Mouse (Mus musculus) CH12.LX (cell line): ENCODE measurements around the gene Gm8369. TPM values are rescaled to one million over a fixed set of nuclear protein-coding genes. Genes with fewer than 3 reads are reported as not detected.
"Not testable (repeated sequence)": the region's sequence is repeated elsewhere in the genome, so short reads cannot be mapped to it uniquely, and the experiment has no call there.

ENCODE experiments used
- DNase-seq: peaks from one replicate; pipeline ENCODE4 v3.0.0-alpha.2; 2013; ENCODE audit errors: extremely low read depth
- H3K27ac ChIP-seq: 2 replicates; pipeline ENCODE4 v1.5.1; 2012; ENCODE audit warnings: low read depth, mild to moderate bottlenecking, control low read depth, moderate library complexity; ENCODE audit not compliant: insufficient read depth
- H3K27me3 ChIP-seq: replicated peaks from 2 replicates; pipeline ENCODE3; 2012; ENCODE audit warnings: inconsistent platforms
- H3K36me3 ChIP-seq, 2 experiments: replicated peaks in 1 of 2; 2 replicates each; pipeline versions ENCODE3 to v1.6.1; 2012; ENCODE audit warnings: inconsistent platforms in 1 of 2, low read length in 1 of 2, mild to moderate bottlenecking in 1 of 2, mixed read lengths in 1 of 2, moderate library complexity in 1 of 2; ENCODE audit not compliant: control insufficient read depth in 1 of 2, insufficient read depth in 1 of 2
- H3K4me1 ChIP-seq, 2 experiments: 2 replicates each; pipeline ENCODE4 v1.6.1; 2012; ENCODE audit warnings: inconsistent platforms in 1 of 2, moderate library complexity in 1 of 2; ENCODE audit not compliant: insufficient read depth in 2 of 2, control insufficient read depth in 1 of 2
- H3K4me2 ChIP-seq: 2 replicates; pipeline ENCODE4 v1.6.1; 2012; ENCODE audit warnings: low read depth, mild to moderate bottlenecking, control low read depth; ENCODE audit not compliant: poor library complexity, insufficient read depth, severe bottlenecking
- H3K4me3 ChIP-seq, 3 experiments: fragments of 150-350 bp in 1 of 3; sonication (generic) in 1 of 3; replicated peaks in 1 of 3; 2 replicates each; pipeline versions ENCODE3 to v1.5.1; 2011 to 2012; ENCODE audit warnings: low read depth in 2 of 3, low read length in 2 of 3, mild to moderate bottlenecking in 2 of 3, moderate library complexity in 2 of 3, control low read depth in 1 of 3, improper control_type of control experiment in 1 of 3, inconsistent platforms in 1 of 3, mixed read lengths in 1 of 3; ENCODE audit not compliant: poor library complexity in 1 of 3
- H3K79me2 ChIP-seq: replicated peaks from 2 replicates; pipeline ENCODE4 v1.6.1; 2012; ENCODE audit warnings: mild to moderate bottlenecking, moderate library complexity; ENCODE audit not compliant: control insufficient read depth, poor library complexity, insufficient read depth, severe bottlenecking; ENCODE audit errors: extremely low read depth
- H3K9ac ChIP-seq: 2 replicates; pipeline ENCODE4 v1.6.1; 2012; ENCODE audit warnings: low read depth, mild to moderate bottlenecking, control low read depth, moderate library complexity; ENCODE audit not compliant: insufficient read depth
- H3K9me3 ChIP-seq: replicated peaks from 2 replicates; pipeline ENCODE3; 2012; ENCODE audit warnings: low read length, inconsistent platforms, mixed read lengths
- BHLHE40 ChIP-seq: IDR thresholded peaks from 2 replicates; pipeline ENCODE4 v1.6.1; 2011; ENCODE audit warnings: mild to moderate bottlenecking, low read depth, low read length, improper control_type of control experiment
- E2F4 ChIP-seq: IDR thresholded peaks from 2 replicates; pipeline ENCODE4 v1.6.1; 2011; ENCODE audit warnings: low read depth, low read length, improper control_type of control experiment; ENCODE audit not compliant: insufficient replicate concordance
- ETS1 ChIP-seq: conservative IDR thresholded peaks from 2 replicates; pipeline ENCODE4 v1.6.1; 2012; ENCODE audit warnings: low read depth, mild to moderate bottlenecking, inconsistent platforms, low read length, improper control_type of control experiment, moderate library complexity
- IRF4 ChIP-seq: IDR thresholded peaks from 2 replicates; pipeline ENCODE4 v1.6.1; 2014; ENCODE audit warnings: low read depth, mild to moderate bottlenecking, inconsistent platforms, low read length, improper control_type of control experiment
- JUN ChIP-seq: IDR thresholded peaks from 2 replicates; pipeline ENCODE4 v1.6.1; 2011; ENCODE audit warnings: low read depth, mild to moderate bottlenecking, low read length, improper control_type of control experiment, moderate library complexity; ENCODE audit not compliant: insufficient read depth
- MAX ChIP-seq: IDR thresholded peaks from 2 replicates; pipeline ENCODE4 v1.6.1; 2011; ENCODE audit warnings: low read length, improper control_type of control experiment
- MAZ ChIP-seq: IDR thresholded peaks from 2 replicates; pipeline ENCODE4 v1.6.1; 2012; ENCODE audit warnings: low read depth, mild to moderate bottlenecking, inconsistent platforms, low read length, improper control_type of control experiment, moderate library complexity
- NRF1 ChIP-seq: IDR thresholded peaks from 2 replicates; pipeline ENCODE4 v1.6.1; 2014; ENCODE audit warnings: low read depth, mild to moderate bottlenecking, inconsistent platforms, low read length, improper control_type of control experiment, moderate library complexity
- RAD21 ChIP-seq: IDR thresholded peaks from 2 replicates; pipeline ENCODE4 v1.6.1; 2011; ENCODE audit warnings: low read depth, mild to moderate bottlenecking, low read length, improper control_type of control experiment, moderate library complexity
- SIN3A ChIP-seq: IDR thresholded peaks from 2 replicates; pipeline ENCODE4 v1.6.1; 2012; ENCODE audit warnings: low read length, improper control_type of control experiment, inconsistent platforms
- TBP ChIP-seq: conservative IDR thresholded peaks from 2 replicates; pipeline ENCODE4 v1.6.1; 2011; ENCODE audit warnings: low read depth, low read length, improper control_type of control experiment
- TCF12 ChIP-seq: IDR thresholded peaks from 2 replicates; pipeline ENCODE4 v1.6.1; 2014; ENCODE audit warnings: low read depth, mild to moderate bottlenecking, inconsistent platforms, low read length, improper control_type of control experiment
- dilution Hi-C: fragments of 300-500 bp; cut with MboI; formaldehyde crosslinking; loops from 2 replicates; pipeline ENCODE4 v1.14.3; 2020; ENCODE audit warnings: low sequenced_read_pairs; ENCODE audit not compliant: extremely low pct_unique_long_range_greater_than_20kb, extremely low pct_ligation_motif_present
- in situ Hi-C: fragments of 300-500 bp; cut with MboI; formaldehyde crosslinking; loops from 3 replicates; pipeline ENCODE4 v1.14.3; 2019; ENCODE audit warnings: low sequenced_read_pairs, low pct_ligation_motif_present, low pct_unique_long_range_greater_than_20kb, mixed read lengths
- polyA plus RNA-seq: library from polyadenylated mRNA; unstranded; fragments of >175 nt; gene quantifications from 2 replicates; pipeline ENCODE4 v1.2.1, GENCODE M21; 2012; ENCODE audit warnings: low read depth; ENCODE audit not compliant: insufficient read length
- total RNA-seq, 2 experiments: library from RNA; depleted of rRNA; stranded (reverse); fragments of 300-350 nt in 1 of 2; fragments of >200 nt in 1 of 2; gene quantifications; 2 replicates each; pipeline ENCODE4 v1.2.3; 2012 to 2014

Gene Gm8369
- total and polyA plus RNA-seq, 3 experiments: 1.2 to 4.3 (median 1.7) TPM

DNA sequence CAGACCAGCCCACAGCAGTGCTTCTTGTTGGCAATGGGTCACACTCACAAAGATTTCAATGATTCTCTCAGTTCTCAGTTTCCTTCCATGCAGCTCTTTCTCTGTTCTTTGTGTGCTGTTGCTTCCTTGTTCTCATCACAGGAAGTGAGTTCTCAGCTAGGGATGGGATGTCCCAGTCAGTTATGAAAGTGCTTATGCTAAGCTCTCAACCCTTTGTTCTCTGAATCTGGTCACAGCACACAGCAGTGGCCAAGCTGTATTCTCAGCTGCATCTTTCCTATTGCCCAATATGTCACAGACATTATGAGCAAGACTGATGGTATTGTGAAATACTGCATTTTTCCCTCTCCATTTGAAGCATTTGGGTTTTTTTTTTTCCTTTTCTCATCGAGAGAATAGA, 20.9 kb upstream of the Gm8369 start:
- DNase-seq, H3K27ac ChIP-seq, H3K27me3 ChIP-seq, H3K36me3 ChIP-seq, H3K4me2 ChIP-seq, H3K9me3 ChIP-seq, dilution Hi-C loops, H3K79me2 ChIP-seq, H3K4me3 ChIP-seq, H3K9ac ChIP-seq: not testable (repeated sequence)
- H3K4me1 ChIP-seq: peaks cover 12 to 49% of the 10 kb centered on the region in 2 experiments; a peak in 3 of 4 replicates
- in situ Hi-C loops: loop anchor here (10.0 kb wide), 1 partner anchor 60 kb away; the partner anchor contains the start of gene Ms4a4c

- no peak for TF ChIP-seq E2F4
- TF ChIP-seq IRF4: no peak
- no peak for TF ChIP-seq BHLHE40
- no peak for TF ChIP-seq MAZ
- TF ChIP-seq TBP: no peak
- TF ChIP-seq TCF12: no peak
- TF ChIP-seq ETS1: no peak
- TF ChIP-seq JUN: no peak
- TF ChIP-seq SIN3A: no peak
- TF ChIP-seq NRF1: no peak
- no peak for TF ChIP-seq RAD21
- TF ChIP-seq MAX: no peak
- in situ Hi-C loops: loop anchor here (10.0 kb wide), 1 partner anchor 62 kb away; the partner anchor contains the start of gene Ms4a4c
- Histone ChIP-seq H3K4me2 (peak overlapping the region; percentile 67; the same call in 1 of the 2 replicates), H3K9ac (no peak overlapping the region), H3K27me3 (no peaks in the 10 kb centered on the region), H3K36me3 (no peaks in the 10 kb centered on the region), H3K4me1 (peaks cover 12 to 52% of the 10 kb centered on the region in 2 experiments; a peak in 3 of 4 replicates), H3K79me2 (no peaks in the 10 kb centered on the region), H3K9me3 (no peaks in the 10 kb centered on the region), H3K4me3 (no peak overlapping the region), H3K27ac (no peak overlapping the region)
- dilution Hi-C loops: no loop called here
- DNase-seq: no peak
Measured at GRCm38 (mm10) chr19:11466471-11466870, 19.3 kb upstream of the Gm8369 start.

GRCm38 (mm10) chr19:11468361-11468760, 17.4 kb upstream of the Gm8369 start:
- H3K36me3 ChIP-seq, dilution Hi-C loops, H3K27me3 ChIP-seq, H3K4me3 ChIP-seq, H3K9ac ChIP-seq, H3K9me3 ChIP-seq, DNase-seq, H3K4me2 ChIP-seq, H3K27ac ChIP-seq, H3K79me2 ChIP-seq: not testable (repeated sequence)
- H3K4me1 ChIP-seq: peaks cover 8 to 61% of the 10 kb centered on the region in 2 experiments; a peak in 3 of 4 replicates
- in situ Hi-C loops: loop anchor here (10.0 kb wide), 1 partner anchor 64 kb away; the partner anchor contains the start of gene Ms4a4c

- H3K4me3 ChIP-seq: peak within 1 kb of the TSS in 2 of 3 experiments; percentile 10 to 37
- H3K4me1 ChIP-seq: peaks cover 8 to 61% of the 10 kb centered on the region in 2 experiments; a peak in 3 of 4 replicates
- H3K36me3 ChIP-seq, dilution Hi-C loops, H3K9ac ChIP-seq, H3K9me3 ChIP-seq, H3K79me2 ChIP-seq, H3K27me3 ChIP-seq, H3K27ac ChIP-seq, DNase-seq: not testable (repeated sequence)
- in situ Hi-C loops: loop anchor here (10.0 kb wide), 1 partner anchor 64 kb away; the partner anchor contains the start of gene Ms4a4c
- H3K4me2 ChIP-seq: peak within 1 kb of the TSS; percentile 7; the same call in 1 of the 2 replicates
Measured at GRCm38 (mm10) chr19:11469215-11469614, 16.5 kb upstream of the Gm8369 start, which contains the start of gene Ms4a6c. Ms4a6c (plus strand) TSS chr19:11469366.
